In the genomic region with DNA sequence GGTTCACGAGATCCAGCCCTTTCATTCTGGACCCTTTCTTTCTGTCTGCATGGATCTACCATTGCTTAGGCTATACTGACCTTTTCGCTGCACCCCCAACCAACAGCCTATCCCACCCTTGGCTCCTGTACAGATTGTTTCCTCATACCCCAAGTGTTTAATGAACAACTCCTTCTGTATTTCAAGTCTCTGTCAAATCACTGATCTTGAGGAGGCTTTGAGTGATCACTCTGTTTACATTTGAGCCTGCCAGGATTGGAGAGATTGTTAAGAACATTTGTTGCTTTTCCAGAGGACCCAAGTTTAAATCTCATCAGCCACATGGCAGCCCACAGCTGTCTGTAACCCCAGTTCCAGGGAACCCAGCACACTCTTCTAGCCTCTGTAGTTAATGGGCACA, we compare ENCODE assay signal across 19 mouse cellular contexts.
"Had no signal": no experiment of that assay in that cellular context is flagged by ENCODE, and none has a peak within 500 bp of the region (broad histone marks: within the 10 kb centered on the region; RNA-seq: fewer than 3 reads in every experiment).

No protein-coding gene starts in this region.

- H3K4me2 ChIP-seq: liver, embryonic 11.5 days; liver, embryonic 13.5 days; liver, embryonic 15.5 days; midbrain, embryonic 12.5 days; neural tube, embryonic 13.5 days; neural tube, embryonic 15.5 days had no signal

- DNase-seq: liver; liver, embryonic 13.5 days; liver, postnatal 0 days; midbrain, embryonic 14.5 days; retina, postnatal 1 day; right cerebral cortex, adult 18-20 months; right cerebral cortex, postnatal 25 days; right cerebral cortex, postnatal 4 days; spleen, adult 18-20 months; thymus, adult 2 months; thymus, postnatal 36 days had no signal

- H3K4me3 ChIP-seq: liver, embryonic 13.5 days; liver, embryonic 15.5 days; midbrain, embryonic 10.5 days; midbrain, embryonic 12.5 days; myocyte; neural tube, embryonic 13.5 days; neural tube, embryonic 15.5 days had no signal

- H3K27me3 ChIP-seq: liver, embryonic 13.5 days; liver, embryonic 15.5 days; midbrain, embryonic 12.5 days; neural tube, embryonic 13.5 days; neural tube, embryonic 15.5 days had no signal

- H3K4me1 ChIP-seq: liver, embryonic 13.5 days; liver, embryonic 15.5 days; neural tube, embryonic 13.5 days; neural tube, embryonic 15.5 days had no signal

- H3K27ac ChIP-seq: liver, embryonic 13.5 days; liver, embryonic 15.5 days; midbrain, embryonic 10.5 days; midbrain, embryonic 12.5 days; neural tube, embryonic 13.5 days; neural tube, embryonic 15.5 days had no signal

- ATAC-seq: liver, postnatal 0 days; midbrain, embryonic 16.5 days had no signal

- H3K9me3 ChIP-seq: liver, embryonic 13.5 days; liver, embryonic 15.5 days; midbrain, embryonic 10.5 days; midbrain, embryonic 12.5 days; neural tube, embryonic 13.5 days; neural tube, embryonic 15.5 days had no signal

- H3K36me3 ChIP-seq: liver, embryonic 13.5 days; liver, embryonic 15.5 days; midbrain, embryonic 10.5 days; midbrain, embryonic 12.5 days; neural tube, embryonic 13.5 days; neural tube, embryonic 15.5 days had no signal

- H3K9ac ChIP-seq: liver, embryonic 13.5 days; liver, embryonic 15.5 days; liver, postnatal 0 days; midbrain, embryonic 12.5 days; neural tube, embryonic 13.5 days; neural tube, embryonic 15.5 days had no signal
